Mouse (Mus musculus) cerebellum, adult 11-12 months (tissue): ENCODE results near the gene Aire.
"Not testable (repeated sequence)": the region's sequence is repeated elsewhere in the genome, so short reads cannot be mapped to it uniquely, and the experiment has no call there.

Source experiments
- DNase-seq: peaks from one replicate; pipeline ENCODE4 v3.0.0; 2022

The Aire gene

DNA sequence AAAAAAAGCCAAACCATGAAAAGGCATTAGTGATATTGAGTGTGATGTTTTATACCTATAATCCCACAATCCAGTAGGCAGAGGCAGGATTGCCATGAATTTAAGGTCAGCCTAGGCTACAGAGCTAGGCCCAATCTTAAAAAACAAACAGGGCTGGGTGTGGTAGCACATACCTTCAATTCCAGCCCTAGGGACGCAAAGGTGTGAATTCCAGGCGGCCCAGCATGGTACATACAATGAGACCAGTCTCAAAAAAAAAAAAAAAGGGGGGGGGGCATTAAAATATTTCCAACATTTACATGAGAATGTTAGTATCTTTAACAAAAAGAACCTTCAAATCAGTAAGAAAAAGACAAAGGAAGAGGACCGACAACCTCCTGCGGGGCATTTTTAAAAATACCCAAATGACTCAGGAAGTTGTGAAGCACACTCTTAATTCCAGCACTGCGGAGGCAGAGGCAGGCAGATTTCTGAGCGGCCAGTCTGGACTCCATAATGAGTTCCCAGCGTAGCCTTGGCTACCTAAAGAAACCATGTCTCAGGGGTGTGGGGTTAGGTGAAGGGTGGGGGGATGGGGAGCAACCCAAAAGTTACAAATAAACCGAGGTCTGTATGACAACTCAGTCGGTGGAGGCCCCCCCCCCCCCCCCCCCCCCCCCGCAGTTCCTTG is 4.8 kb upstream of the Aire start:
- DNase-seq: no peak

DNA sequence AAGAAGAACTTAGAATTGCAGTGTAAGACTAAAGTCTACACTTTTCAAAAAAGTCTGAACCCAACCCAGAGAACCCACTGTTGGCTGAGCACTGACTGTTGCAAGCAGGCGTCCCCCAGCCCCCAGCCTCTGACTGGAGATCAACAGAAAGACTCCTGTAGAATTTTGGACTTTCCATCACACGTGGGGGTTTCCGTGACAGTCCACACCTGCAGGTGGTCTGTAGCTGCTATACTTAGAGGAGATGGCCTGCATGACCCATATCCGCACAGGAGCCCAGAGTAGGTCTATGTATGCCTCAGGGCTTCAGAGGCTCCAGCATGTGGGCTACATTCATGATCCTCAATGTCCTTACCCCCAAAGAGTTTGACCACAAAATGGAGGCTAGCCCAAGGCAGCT is 3.0 kb upstream of the Aire start:
- no peak for DNase-seq

DNA sequence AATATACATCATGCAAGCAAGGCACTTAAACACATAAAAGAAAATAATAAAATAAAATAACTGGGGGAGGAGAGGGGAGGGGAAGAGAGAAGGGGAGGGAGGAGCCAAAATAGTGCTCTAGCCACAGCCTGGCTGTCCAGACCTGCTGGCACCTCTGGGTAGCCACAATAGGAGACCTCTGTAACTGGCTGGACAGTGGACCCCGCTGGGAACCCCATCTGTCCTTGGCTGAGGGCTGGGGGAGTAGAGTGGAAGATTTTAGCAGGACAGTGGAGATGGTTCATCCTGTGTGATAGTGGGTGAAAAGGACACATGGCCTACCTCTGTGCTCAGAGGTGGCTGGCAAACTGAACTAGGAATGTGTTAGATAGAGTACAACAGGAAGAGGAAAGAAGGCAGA is 1.1 kb upstream of the Aire start:
- no peak for DNase-seq

- DNase-seq: no peak
Observed at GRCm38 (mm10) chr10:78042697-78043405, 559 bp downstream of the Aire start.

DNA sequence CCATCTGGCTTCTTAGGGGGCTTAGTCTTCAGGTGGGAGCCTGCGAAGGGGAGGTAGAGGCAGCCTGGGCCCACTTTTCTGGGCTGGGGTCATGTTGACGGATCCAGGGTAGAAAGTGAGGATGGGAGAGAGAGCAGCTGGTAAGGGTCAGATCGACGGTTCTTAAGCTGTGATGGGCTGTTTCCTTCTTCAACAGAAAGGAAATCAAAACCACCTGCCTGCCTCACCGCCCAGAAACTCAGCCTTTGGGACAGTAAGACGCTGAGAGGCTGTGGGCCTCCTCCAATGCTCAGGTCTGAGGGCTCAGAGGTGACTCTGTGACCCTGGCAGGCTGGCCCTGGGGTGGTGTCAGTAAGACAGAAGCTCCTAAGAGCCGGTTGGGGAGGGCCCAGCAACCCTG is 1.3 kb downstream of the Aire start:
- no peak for DNase-seq

DNA sequence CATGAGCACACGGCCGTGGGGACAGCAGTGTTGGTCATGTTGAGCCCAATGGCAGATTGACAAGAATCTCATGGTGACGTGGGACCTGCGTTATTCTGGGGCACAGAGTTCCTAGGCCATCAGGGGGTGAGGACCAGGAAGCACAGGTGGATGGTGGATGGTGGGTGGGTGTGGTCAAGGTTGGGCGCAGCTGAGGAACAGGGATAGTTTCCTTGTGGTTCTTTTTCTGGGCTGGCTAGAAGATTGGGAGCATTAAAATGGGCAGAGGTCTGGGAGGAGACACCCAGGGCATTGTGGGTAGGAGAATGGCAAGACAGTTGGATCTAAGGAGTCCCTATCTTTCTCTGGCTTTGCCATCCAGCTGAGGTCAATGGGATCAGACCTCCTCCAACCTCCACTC is 1.8 kb downstream of the Aire start, which contains the start of gene Dnmt3l:
TSS of gene Dnmt3l (plus strand) at position 301 of the 400 bp plus-strand sequence.
- DNase-seq: no peak

DNA sequence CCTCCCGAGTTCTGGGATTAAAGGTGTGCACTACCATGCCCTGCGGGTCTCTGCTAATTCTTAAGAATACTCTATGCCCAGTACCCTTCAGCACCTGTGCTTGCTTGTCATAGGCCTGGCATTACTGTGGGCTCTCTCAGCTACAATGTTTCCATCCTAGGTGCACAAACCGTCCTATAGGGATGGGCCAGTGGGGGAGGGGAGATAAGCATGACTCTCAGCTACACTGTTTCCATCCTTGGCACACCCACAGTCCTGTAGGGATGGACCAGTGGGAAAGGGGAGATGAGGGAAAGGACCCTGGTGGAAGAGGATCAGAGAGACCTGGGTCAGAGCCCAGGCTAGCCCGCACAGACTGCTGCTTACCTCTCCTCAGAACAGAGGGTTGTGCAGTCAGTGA is 6.3 kb downstream of the Aire start:
- no peak for DNase-seq

GRCm38 (mm10) chr10:78031987-78032386 is 11.4 kb downstream of the Aire start:
- DNase-seq: no peak

DNA sequence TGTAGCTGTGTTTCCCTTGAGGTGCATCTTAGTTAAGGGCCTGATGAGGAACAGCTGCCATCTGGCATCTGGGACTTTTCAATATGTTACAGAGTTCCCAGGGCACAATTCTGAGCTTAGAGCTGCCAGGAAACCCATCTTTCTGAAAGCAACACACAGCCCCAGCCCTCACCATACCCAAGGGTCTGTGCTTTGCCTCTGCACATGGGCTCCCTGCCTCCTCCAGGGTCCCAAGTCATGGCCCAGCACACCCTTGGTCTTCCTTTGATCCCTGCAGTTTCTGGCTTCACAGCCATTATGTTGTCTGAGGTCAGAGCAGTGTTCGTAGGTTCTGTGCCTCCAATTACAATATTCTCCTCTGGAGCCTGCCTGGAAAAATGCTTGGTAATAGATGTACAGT is 14.3 kb downstream of the Aire start:
- no peak for DNase-seq

- peak; percentile 48 for DNase-seq
Observed at GRCm38 (mm10) chr10:78028129-78028528, 15.3 kb downstream of the Aire start.

DNA sequence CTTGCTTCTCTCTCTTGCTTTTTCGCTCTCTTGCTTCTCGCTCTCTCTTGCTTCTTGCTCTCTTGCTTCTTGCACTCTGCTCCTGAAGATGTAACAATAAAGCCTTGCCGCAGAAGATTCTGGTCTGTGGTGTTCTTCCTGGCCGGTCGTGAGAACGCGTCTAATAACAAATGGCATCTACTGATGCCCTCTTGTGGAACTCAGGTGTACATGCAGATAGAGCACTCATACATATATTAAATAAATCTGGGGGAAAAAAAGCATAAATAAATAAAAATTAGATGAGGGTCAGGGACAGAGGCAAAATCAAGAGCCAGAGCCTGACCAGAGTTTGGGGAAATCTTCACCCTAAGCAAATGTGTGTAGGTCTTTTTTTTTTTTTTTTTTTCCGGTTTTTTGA is 18.0 kb downstream of the Aire start:
- DNase-seq: not testable (repeated sequence)

DNA sequence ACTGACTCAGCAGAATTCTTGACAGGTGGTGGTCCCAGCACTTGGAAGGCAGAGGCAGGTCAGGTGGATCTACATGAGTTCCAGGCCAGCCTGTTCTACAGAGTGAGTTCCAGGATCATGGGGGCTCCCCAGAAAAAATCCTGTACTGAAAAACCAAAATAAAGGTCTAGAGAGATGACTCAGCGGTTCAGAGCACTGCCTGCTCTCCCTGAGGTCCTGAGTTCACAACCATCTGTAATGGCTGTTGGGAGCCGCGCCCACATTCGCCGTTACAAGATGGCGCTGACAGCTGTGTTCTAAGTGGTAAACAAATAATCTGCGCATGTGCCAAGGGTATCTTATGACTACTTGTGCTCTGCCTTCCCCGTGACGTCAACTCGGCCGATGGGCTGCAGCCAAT is 23.4 kb downstream of the Aire start:
- DNase-seq: not testable (repeated sequence)

- no peak for DNase-seq
Observed at GRCm38 (mm10) chr10:78019291-78019690, 24.1 kb downstream of the Aire start.

DNA sequence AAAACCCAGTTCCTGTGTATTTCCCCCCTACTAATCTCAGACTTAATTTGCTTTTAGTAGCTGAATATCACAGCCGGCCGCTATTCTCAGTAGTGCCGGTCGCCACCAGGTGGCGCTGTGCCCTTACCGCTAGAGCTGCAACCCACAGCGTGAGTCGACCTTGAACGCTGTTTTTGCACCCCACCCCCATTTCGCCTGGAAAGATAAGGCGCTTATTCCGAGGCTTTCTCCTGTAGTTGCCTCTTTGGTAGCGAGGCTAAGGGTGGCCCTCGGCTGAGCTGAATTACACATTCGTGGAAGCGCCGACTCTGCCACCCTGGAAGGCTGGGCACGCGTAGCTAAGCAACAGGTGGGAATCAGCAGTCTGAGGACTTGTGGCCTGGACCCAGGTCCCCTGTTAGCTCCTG is 24.6 kb downstream of the Aire start:
- DNase-seq: peak; percentile 49

DNA sequence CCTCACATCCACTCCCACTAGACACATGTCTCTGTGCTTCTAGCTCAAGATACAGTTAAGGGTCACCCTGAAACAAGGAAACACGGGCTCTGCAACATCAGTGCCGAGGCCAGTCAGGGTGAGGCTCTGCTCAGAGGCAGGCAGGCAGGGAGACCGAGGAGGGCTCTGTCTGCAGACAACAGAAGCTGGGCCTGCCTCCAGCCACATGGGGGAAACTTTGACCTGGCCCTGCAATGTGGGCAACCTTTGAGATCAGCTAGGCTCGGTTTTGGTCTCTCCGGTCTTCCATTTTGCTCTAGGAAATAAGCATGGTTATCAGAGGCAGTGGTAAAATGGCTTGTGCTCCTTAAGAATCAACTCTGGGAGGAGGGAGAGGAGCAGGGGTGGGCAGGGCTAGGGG is 27.0 kb downstream of the Aire start:
- no peak for DNase-seq

DNA sequence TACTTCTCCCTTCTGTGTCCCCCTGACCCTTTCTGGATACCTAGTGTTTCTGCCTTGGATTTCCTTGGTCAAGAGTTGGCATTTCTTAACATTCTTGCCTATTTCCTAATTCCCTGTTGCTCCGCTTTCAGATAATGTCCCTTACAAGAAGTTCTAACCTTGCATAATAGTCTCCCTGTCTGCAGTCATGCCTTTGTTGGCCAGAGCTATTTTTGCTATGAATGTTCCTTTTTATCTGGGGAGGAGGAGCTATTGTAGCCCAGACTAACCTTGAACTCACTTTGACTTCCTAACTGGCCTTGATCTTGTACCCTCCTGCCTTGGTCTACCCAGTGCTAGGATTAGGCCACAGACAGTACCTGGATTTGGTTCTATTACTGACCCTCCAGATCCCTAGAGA is 27.9 kb downstream of the Aire start:
- DNase-seq: no peak

GRCm38 (mm10) chr10:78012661-78013495 is 30.5 kb downstream of the Aire start:
- no peak for DNase-seq

DNA sequence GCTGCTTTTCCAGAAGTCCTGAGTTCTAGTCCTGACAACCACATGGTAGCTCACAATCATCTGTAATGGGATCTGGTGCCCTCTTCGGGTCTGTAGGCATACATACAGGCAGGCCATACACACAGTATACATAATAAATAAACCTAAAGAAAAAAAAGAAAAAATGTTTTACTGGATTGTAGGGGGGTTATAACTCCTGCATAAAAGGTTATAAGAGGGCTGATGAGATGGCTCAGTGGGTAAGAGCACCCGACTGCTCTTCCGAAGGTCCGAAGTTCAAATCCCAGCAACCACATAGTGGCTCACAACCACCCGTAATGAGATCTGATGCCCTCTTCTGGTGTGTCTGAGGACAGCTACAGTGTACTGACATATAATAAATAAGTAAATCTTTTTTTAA is 32.3 kb downstream of the Aire start:
- not testable (repeated sequence) for DNase-seq

GRCm38 (mm10) chr10:78010335-78010734 is 33.1 kb downstream of the Aire start:
- no peak for DNase-seq

GRCm38 (mm10) chr10:78009945-78010293 is 33.5 kb downstream of the Aire start, which contains the start of gene Pfkl:
Gene Pfkl, minus strand, starts transcription at chr10:78010083.
- no peak for DNase-seq

- DNase-seq: peak; percentile 94
Observed at GRCm38 (mm10) chr10:78009184-78009944, 34.0 kb downstream of the Aire start.

- DNase-seq: no peak
Observed at GRCm38 (mm10) chr10:78008169-78008568, 35.2 kb downstream of the Aire start.

DNA sequence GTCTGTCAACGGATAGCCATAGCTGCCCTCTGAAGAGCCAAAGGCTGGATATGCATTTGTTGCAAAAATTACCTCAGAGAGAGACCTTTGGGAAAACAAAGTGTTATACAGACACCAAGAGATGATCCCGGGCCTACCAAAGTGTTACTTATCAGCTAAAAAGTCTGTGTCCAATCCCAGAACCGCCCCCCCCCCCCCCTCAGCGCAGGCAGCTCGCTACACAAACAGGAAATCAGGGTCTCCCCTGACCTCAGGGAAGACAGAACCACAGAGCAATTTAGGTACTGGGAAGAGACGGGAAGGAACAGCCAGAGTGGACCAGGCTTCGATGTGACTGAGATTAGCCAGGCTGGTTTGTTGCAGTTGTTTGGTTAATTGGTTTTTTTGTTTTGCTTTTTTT is 36.2 kb downstream of the Aire start:
- no peak for DNase-seq
